Mouse (Mus musculus) liver, embryonic 16.5 days (tissue): Measurements from ENCODE around the gene Suclg1. TPM values are rescaled to one million over a fixed set of nuclear protein-coding genes. Genes with fewer than 3 reads are reported as not detected.

Experiments
- ATAC-seq: fragments of 200-750 bp; cut with Nextera tagmentation; 2 replicates; pipeline ENCODE4 v1.8.0; 2017; ENCODE audit warnings: low read depth, mild to moderate bottlenecking, moderate number of reproducible peaks, moderate library complexity
- H3K27ac ChIP-seq: fragments of 300-500 bp; sonication (generic); 2 replicates; pipeline ENCODE4 v1.5.1; 2014; ENCODE audit warnings: mild to moderate bottlenecking, low read length
- H3K27me3 ChIP-seq: fragments of 300-500 bp; sonication (generic); 2 replicates; pipeline ENCODE4 v1.6.1; 2014; ENCODE audit warnings: low read depth, low read length, mixed read lengths; ENCODE audit not compliant: control insufficient read depth, insufficient read depth
- H3K36me3 ChIP-seq: fragments of 300-500 bp; sonication (generic); 2 replicates; pipeline ENCODE4 v1.6.1; 2014; ENCODE audit warnings: mild to moderate bottlenecking; ENCODE audit not compliant: control insufficient read depth, insufficient read depth
- H3K4me1 ChIP-seq: fragments of 300-500 bp; sonication (generic); 2 replicates; pipeline ENCODE4 v1.6.1; 2014; ENCODE audit warnings: low read depth, low read length, mixed read lengths; ENCODE audit not compliant: control insufficient read depth
- H3K4me2 ChIP-seq: fragments of 300-500 bp; sonication (generic); 2 replicates; pipeline ENCODE4 v1.6.1; 2014; ENCODE audit warnings: low read depth, low read length, mixed read lengths
- H3K4me3 ChIP-seq: fragments of 300-500 bp; sonication (generic); 2 replicates; pipeline ENCODE4 v1.5.1; 2014; ENCODE audit warnings: low read depth, mild to moderate bottlenecking, low read length
- H3K9ac ChIP-seq: fragments of 300-500 bp; sonication (generic); 2 replicates; pipeline ENCODE4 v1.6.1; 2014; ENCODE audit warnings: low read depth, low read length
- H3K9me3 ChIP-seq: fragments of 300-500 bp; sonication (generic); replicated peaks from 2 replicates; pipeline ENCODE4 v1.6.1; 2016; ENCODE audit warnings: low read length; ENCODE audit not compliant: control insufficient read depth
- WGBS: fragments of 180-500 bp; shearing (Covaris S2); extraction: QIAGEN DNeasy Blood & Tissue Kit; methylation state at CpG from one replicate; pipeline ENCODE4 v1.1.7; 2014; ENCODE audit not compliant: insufficient replicate concordance; 5-methylcytosine and 5-hydroxymethylcytosine counted together
- polyA plus RNA-seq: library from polyadenylated mRNA; unstranded; fragments of >200 nt; fragmentation: Nextera tagmentation; extraction: Ambion mirVana; gene quantifications from 2 replicates; pipeline ENCODE4 v1.2.1, GENCODE M21; 2015

Gene Suclg1
- polyA plus RNA-seq, 1 experiment from 2014 or later, result 147 TPM

DNA sequence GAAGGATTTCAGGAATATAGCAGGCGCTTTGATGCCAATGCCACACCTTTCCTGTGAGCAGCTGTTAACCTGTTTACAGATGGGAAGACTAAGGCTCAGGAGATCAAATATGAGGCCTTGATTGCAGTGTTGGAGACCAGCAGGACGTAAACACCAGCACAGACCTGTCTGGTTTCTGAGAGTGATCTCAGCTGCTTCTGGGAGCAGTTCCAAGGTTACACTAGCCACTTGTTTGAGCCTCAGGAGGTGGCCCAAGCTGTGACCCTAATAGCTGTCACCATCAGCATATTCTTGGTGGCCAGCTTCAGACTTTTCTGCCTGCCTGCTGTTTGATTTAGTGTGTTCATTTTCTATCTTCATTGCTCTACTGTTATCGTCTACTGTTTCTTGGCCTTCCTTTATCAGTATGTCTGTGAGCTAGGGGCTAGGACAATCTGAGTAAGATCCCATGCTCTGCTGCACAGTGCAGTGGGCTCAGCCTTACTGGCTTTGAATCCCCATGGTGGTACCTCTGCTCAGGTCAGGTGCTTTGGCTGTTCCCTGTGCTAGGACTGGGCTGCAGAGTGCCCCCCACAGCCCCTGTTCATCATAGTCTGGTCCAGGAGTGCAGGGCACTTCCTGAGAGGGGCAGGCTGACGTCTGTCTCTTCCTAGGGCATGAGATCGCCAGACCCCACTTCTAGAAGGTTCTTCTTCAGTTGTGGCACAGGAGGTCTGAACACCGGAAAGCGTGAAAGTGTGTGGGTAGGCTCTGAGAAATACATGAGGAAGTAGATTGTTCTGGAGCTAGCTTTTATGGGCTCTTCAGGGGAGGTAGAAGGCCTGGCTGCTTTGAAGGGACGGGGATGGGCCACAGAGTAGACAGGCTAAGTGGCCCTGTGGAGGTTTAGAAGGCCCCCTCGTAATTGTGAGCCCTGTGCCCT is 6.4 kb downstream of the Suclg1 start:
- H3K36me3 ChIP-seq, result peaks cover 8% of the 10 kb centered on the region
- WGBS, result 51% methylated on average over 9 of the region's 9 CpGs
- no peak overlapping the region for H3K4me3 ChIP-seq
- H3K4me1 ChIP-seq, result peaks cover 18% of the 10 kb centered on the region
- no peaks in the 10 kb centered on the region for H3K27me3 ChIP-seq
- no peak overlapping the region for H3K4me2 ChIP-seq
- no peak overlapping the region for H3K27ac ChIP-seq
- ATAC-seq, result no peak
- no peaks in the 10 kb centered on the region for H3K9me3 ChIP-seq
- no peak overlapping the region; the same call in 1 of the 2 replicates for H3K9ac ChIP-seq

DNA sequence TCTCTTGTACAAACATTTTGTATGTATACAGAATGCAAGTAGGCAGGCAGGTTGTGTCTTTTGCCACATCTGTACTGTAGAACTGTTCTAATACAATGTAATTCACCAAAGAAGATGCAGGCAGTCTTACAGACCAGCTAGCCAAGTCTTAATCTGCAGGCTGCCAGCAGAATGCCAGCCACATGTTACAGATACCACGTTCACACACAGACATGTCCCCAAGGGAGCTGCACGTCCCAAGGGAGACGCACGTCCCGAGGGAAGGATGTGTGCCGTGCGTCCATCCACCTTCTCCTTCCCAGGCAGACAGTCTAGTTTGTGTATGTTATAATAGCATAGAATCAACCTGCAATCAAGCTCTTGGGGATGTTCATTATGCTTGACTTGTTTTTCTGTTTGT is 8.9 kb downstream of the Suclg1 start:
- Histone ChIP-seq H3K36me3 (peaks cover 8% of the 10 kb centered on the region), H3K4me3 (no peak overlapping the region), H3K9me3 (no peaks in the 10 kb centered on the region), H3K27me3 (no peaks in the 10 kb centered on the region), H3K4me1 (peaks cover 13% of the 10 kb centered on the region), H3K4me2 (no peak overlapping the region), H3K9ac (no peak overlapping the region), H3K27ac (no peak overlapping the region)
- ATAC-seq, result no peak
- WGBS, result 78% methylated on average over 7 of the region's 7 CpGs

DNA sequence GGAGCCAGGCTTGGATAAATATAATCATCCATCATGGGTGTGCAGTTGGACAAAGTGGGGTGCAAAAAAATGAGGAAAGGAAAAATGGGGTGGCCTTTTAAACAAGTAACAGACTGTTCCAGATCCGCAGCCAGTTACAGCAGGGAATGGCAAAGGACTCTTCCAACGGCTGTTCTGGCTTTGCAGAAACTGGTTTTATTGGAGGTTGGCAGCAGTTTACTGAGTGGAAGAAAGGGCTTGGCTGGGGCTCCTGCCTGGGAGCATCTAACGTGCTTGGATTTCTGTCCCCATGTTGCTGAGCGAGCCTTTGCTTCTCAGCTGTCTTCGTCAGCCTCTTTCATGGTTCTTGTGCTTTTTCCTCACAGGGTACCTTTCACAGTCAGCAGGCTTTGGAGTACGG is 11.9 kb downstream of the Suclg1 start:
- no peak for ATAC-seq
- Histone ChIP-seq H3K4me1 (no peaks in the 10 kb centered on the region), H3K9me3 (no peaks in the 10 kb centered on the region), H3K36me3 (peaks cover 15% of the 10 kb centered on the region), H3K4me2 (no peak overlapping the region), H3K4me3 (no peak overlapping the region), H3K27me3 (no peaks in the 10 kb centered on the region), H3K27ac (no peak overlapping the region), H3K9ac (no peak overlapping the region)
- WGBS, result 68% methylated on average over 6 of the region's 6 CpGs

DNA sequence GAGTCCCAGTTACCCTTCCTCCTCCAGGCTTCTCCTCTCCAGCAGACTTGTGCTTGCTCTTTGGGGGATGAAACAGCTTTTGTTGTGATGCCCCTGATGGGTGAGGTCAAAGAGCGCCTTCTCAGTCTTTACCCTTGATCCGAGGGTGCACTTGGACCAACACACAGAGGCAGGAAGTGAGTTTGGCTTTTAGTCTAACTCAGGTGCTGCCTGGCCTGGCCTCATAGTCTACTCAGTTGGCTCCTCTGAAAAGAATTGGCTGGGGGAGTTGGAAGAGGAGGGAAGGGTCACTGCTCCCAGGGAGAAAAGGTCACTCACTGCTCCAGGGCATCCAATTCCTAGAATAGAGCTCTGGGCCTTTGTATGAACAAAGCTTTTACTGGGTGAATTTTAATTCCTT is 16.6 kb downstream of the Suclg1 start:
- Histone ChIP-seq H3K9ac (no peak overlapping the region), H3K4me2 (no peak overlapping the region), H3K27me3 (no peaks in the 10 kb centered on the region), H3K36me3 (peaks cover 14% of the 10 kb centered on the region), H3K4me1 (no peaks in the 10 kb centered on the region), H3K27ac (no peak overlapping the region), H3K4me3 (no peak overlapping the region), H3K9me3 (no peaks in the 10 kb centered on the region)
- ATAC-seq, result no peak
- WGBS, result 84% methylated on average over 2 of the region's 2 CpGs

DNA sequence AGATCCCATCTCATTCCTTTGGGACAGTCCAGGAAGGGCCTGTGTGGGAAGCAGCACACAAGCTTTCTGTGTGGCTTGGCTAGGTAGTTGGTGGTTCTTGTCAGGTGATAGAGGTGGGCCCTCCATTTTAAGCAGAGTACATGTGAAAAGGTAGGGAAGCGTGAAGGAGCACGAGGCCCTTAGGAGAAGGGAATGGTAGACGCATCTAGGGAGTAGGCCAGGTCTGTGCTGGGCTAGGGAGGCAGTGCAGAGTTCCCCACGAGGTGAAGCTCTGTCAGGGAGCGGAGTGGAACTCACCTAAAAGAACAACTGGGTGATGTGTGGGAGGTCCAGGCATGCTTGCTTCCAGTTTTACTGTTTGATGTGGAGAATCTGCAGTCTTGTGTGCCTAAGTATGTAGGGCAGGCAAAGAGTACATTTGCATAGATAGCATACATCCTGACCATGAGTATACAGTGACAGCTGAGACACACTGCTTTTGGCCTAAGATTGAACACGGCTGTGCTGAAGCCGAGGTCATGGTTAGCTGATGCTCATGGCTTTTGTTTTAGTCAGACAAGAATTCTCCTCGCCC is 19.6 kb downstream of the Suclg1 start:
- H3K9ac ChIP-seq, result no peak overlapping the region
- peaks cover 39% of the 10 kb centered on the region for H3K36me3 ChIP-seq
- no peaks in the 10 kb centered on the region for H3K4me1 ChIP-seq
- no peak overlapping the region for H3K4me3 ChIP-seq
- no peaks in the 10 kb centered on the region for H3K9me3 ChIP-seq
- no peak overlapping the region for H3K27ac ChIP-seq
- no peak overlapping the region for H3K4me2 ChIP-seq
- ATAC-seq, result no peak
- no peaks in the 10 kb centered on the region for H3K27me3 ChIP-seq
- 72% methylated on average over 8 of the region's 8 CpGs for WGBS

DNA sequence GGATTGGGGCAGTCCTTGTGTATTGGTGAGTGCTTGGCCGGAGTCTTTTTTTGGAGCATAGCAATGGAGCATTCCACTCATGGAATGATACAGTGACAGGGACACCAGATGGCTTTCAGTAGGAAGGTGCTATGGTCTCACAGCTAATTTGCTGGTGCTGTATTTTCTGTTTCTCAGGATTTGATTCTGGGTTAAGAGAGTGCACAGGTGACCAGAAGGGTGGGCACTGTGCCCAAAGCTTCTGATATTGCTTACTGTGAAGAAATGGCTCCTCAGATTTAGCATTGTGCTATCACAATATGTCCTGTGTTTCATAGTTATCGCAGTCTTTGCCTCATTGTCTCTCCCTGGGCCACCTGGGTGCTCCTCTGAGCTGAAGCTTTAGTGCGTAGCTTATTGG is 21.2 kb downstream of the Suclg1 start:
- no peaks in the 10 kb centered on the region for H3K9me3 ChIP-seq
- 85% methylated on average over 3 of the region's 3 CpGs for WGBS
- no peak overlapping the region for H3K9ac ChIP-seq
- H3K4me3 ChIP-seq, result no peak overlapping the region
- ATAC-seq, result no peak
- H3K27me3 ChIP-seq, result no peaks in the 10 kb centered on the region
- H3K36me3 ChIP-seq, result peaks cover 35% of the 10 kb centered on the region
- H3K4me2 ChIP-seq, result no peak overlapping the region
- no peaks in the 10 kb centered on the region for H3K4me1 ChIP-seq
- H3K27ac ChIP-seq, result no peak overlapping the region

DNA sequence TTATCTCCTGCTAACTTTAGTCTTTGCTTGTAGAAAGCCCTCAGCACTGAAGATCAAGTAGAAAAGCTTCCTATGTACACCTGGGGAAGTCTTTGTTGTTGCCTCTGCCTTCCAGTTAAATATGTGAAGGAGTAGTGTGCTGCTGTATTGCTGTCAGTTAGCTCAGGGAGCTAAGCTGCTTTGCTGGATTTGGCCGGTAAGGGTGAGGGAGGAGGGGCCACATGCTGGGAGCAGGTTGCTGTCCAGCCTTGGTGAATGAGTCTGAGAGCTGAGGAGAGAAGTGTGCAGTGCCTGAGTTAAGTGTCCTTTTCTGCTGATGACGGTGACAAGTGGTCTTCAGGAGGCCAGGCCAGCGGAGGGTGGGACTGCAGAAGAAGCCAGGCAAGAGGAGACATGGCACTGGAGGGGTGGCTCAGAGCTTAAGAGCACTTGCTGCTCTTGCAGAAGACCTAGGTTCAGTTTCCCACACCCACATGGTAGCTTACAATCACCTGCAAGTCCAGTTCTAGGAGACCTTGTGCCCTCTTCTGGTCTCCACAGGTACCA is 23.4 kb downstream of the Suclg1 start:
- ATAC-seq, result no peak
- Histone ChIP-seq H3K36me3 (peaks cover 37% of the 10 kb centered on the region), H3K4me2 (no peak overlapping the region), H3K27me3 (no peaks in the 10 kb centered on the region), H3K9ac (no peak overlapping the region), H3K9me3 (no peaks in the 10 kb centered on the region), H3K27ac (no peak overlapping the region), H3K4me3 (no peak overlapping the region), H3K4me1 (no peaks in the 10 kb centered on the region)
- 77% methylated on average over 3 of the region's 3 CpGs for WGBS

DNA sequence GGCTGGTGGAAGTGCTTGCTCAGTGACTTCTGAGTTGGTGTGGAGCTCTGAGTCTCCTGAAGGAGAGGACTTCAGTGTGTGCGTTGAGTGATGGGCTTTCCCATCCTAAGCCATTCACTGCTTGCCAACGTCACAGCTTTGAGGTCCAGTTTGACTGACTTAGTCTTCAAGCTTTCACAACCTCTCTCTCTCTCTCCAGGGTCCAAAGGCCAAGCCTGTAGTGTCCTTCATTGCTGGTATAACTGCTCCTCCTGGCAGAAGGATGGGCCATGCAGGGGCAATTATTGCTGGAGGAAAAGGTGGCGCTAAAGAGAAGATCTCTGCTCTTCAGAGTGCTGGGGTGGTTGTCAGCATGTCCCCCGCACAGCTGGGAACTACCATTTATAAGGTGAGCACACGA is 26.8 kb downstream of the Suclg1 start:
- Histone ChIP-seq H3K4me1 (no peaks in the 10 kb centered on the region), H3K4me2 (no peak overlapping the region), H3K9me3 (no peaks in the 10 kb centered on the region), H3K27ac (no peak overlapping the region), H3K27me3 (no peaks in the 10 kb centered on the region), H3K4me3 (no peak overlapping the region), H3K36me3 (peaks cover 29% of the 10 kb centered on the region), H3K9ac (no peak overlapping the region)
- no peak for ATAC-seq
- WGBS, result 76% methylated on average over 5 of the region's 5 CpGs

DNA sequence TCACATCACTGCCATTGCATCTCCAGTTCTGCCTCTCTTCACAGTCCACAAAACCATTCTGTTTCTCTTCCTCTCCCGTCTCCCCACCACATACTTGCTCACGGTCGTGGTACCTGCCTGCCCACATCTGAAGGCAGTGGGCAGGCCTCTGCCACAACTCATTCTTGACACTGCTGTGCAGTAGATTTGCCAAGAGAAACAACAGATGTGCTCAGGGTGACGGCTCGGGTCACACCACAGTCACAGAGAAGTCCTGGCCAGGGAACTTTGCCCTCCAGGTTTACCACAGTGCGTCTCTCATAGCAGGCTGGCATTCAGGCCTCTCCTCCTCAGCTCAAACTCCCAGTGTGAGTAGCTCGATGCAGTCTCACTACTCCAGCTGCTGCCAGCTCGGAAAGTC is 31.5 kb downstream of the Suclg1 start:
- H3K27ac ChIP-seq, result no peak overlapping the region
- H3K27me3 ChIP-seq, result no peaks in the 10 kb centered on the region
- no peak for ATAC-seq
- H3K36me3 ChIP-seq, result peaks cover 3% of the 10 kb centered on the region; the same call in 1 of the 2 replicates
- H3K9ac ChIP-seq, result no peak overlapping the region
- no peak overlapping the region for H3K4me3 ChIP-seq
- no peak overlapping the region for H3K4me2 ChIP-seq
- H3K4me1 ChIP-seq, result no peaks in the 10 kb centered on the region; the same call in 1 of the 2 replicates
- 68% methylated on average over 8 of the region's 8 CpGs for WGBS
- H3K9me3 ChIP-seq, result no peaks in the 10 kb centered on the region
